Mouse (Mus musculus) forebrain, embryonic 10.5 days (tissue): ENCODE measurements around the gene Adra2c. TPM values are rescaled to one million over a fixed set of nuclear protein-coding genes. Genes with fewer than 3 reads are reported as not detected.

Experiments used
- DNase-seq: peaks from one replicate; pipeline ENCODE4 v3.0.0-alpha.2; 2017; ENCODE audit warnings: low spot score; ENCODE audit errors: extremely low spot score
- H3K27ac ChIP-seq: fragments of 300-500 bp; sonication (generic); 2 replicates; pipeline ENCODE4 v1.5.1; 2016; ENCODE audit warnings: mild to moderate bottlenecking
- H3K27me3 ChIP-seq: fragments of 300-500 bp; sonication (generic); 2 replicates; pipeline ENCODE4 v1.6.1; 2016; ENCODE audit warnings: mild to moderate bottlenecking; ENCODE audit not compliant: poor library complexity, severe bottlenecking
- H3K36me3 ChIP-seq: fragments of 300-500 bp; sonication (generic); replicated peaks from 2 replicates; pipeline ENCODE4 v1.6.1; 2016; ENCODE audit warnings: mild to moderate bottlenecking, moderate library complexity
- H3K4me1 ChIP-seq: fragments of 300-500 bp; sonication (generic); 2 replicates; pipeline ENCODE4 v1.6.1; 2016
- H3K4me3 ChIP-seq: fragments of 300-500 bp; sonication (generic); 2 replicates; pipeline ENCODE4 v1.5.1; 2016; ENCODE audit warnings: mild to moderate bottlenecking, moderate library complexity
- H3K9me3 ChIP-seq: fragments of 300-500 bp; sonication (generic); 2 replicates; pipeline ENCODE4 v1.6.1; 2016; ENCODE audit warnings: mild to moderate bottlenecking, moderate library complexity
- WGBS: fragments of 180-500 bp; shearing (Covaris S2); methylation state at CpG from one replicate; pipeline ENCODE4 v1.1.7; 2016; 5-methylcytosine and 5-hydroxymethylcytosine counted together
- polyA plus RNA-seq: library from polyadenylated mRNA; unstranded; fragments of >200 nt; fragmentation: Nextera tagmentation; extraction: Ambion mirVana; gene quantifications from 2 replicates; pipeline ENCODE4 v1.2.1, GENCODE M21; 2016

Adra2c gene
- polyA plus RNA-seq, 1 experiment from 2014 or later = not detected

GRCm38 (mm10) chr5:35314629-35315028 lies 36.5 kb downstream of the Adra2c start:
- Histone ChIP-seq H3K4me3 (no peak overlapping the region), H3K36me3 (no peaks in the 10 kb centered on the region), H3K27ac (no peak overlapping the region), H3K9me3 (no peaks in the 10 kb centered on the region), H3K4me1 (peaks cover 32% of the 10 kb centered on the region), H3K27me3 (peaks cover 60% of the 10 kb centered on the region)
- WGBS = 71% methylated on average over 3 of the region's 3 CpGs
- no peak for DNase-seq

- Histone ChIP-seq H3K27me3 (peaks cover 60% of the 10 kb centered on the region), H3K9me3 (no peaks in the 10 kb centered on the region), H3K4me1 (peaks cover 26% of the 10 kb centered on the region), H3K36me3 (no peaks in the 10 kb centered on the region), H3K27ac (no peak overlapping the region), H3K4me3 (no peak overlapping the region)
- 91% methylated on average over 3 of the region's 3 CpGs for WGBS
- DNase-seq = no peak
Observed at GRCm38 (mm10) chr5:35315204-35315603, 37.1 kb downstream of the Adra2c start.

GRCm38 (mm10) chr5:35320650-35321049 lies 42.5 kb downstream of the Adra2c start:
- DNase-seq = no peak
- Histone ChIP-seq H3K4me1 (no peaks in the 10 kb centered on the region), H3K27me3 (peaks cover 12% of the 10 kb centered on the region), H3K4me3 (no peak overlapping the region), H3K36me3 (no peaks in the 10 kb centered on the region), H3K27ac (no peak overlapping the region), H3K9me3 (no peaks in the 10 kb centered on the region)
- WGBS = 88% methylated on average over 2 of the region's 2 CpGs

GRCm38 (mm10) chr5:35330822-35331221 lies 52.7 kb downstream of the Adra2c start:
- 72% methylated on average over 4 of the region's 4 CpGs for WGBS
- Histone ChIP-seq H3K27me3 (no peaks in the 10 kb centered on the region; the same call in 1 of the 2 replicates), H3K4me3 (no peak overlapping the region), H3K36me3 (no peaks in the 10 kb centered on the region), H3K4me1 (peaks cover 7% of the 10 kb centered on the region; the same call in 1 of the 2 replicates), H3K9me3 (no peaks in the 10 kb centered on the region), H3K27ac (no peak overlapping the region)
- DNase-seq = no peak

Other genes starting within 250 kb of the Adra2c start
- gene Hgfac, start 236.8 kb upstream of the Adra2c start, polyA plus RNA-seq = 0.12 and 0.79 TPM in 2 replicates
- 0.12 and 0.38 TPM in 2 replicates for gene Dok7, start 221.6 kb upstream of the Adra2c start, polyA plus RNA-seq
- 73.0 and 75.0 TPM in 2 replicates for gene Lrpap1, start 172.6 kb upstream of the Adra2c start, polyA plus RNA-seq
- gene Hmx1, start 110.8 kb downstream of the Adra2c start, polyA plus RNA-seq = 0.38 and 0.69 TPM in 2 replicates
- gene Cpz, start 247.4 kb downstream of the Adra2c start, polyA plus RNA-seq = 4.6 and 5.3 TPM in 2 replicates